Comparison of ENCODE assay signal across 15 mouse cellular contexts in genomic region chr5:24124175-24124574, GRCm38 (mm10). TPM values are rescaled to one million over a fixed set of nuclear protein-coding genes. Genes with fewer than 3 reads are reported as not detected.
DNase-seq lines count a peak whose midpoint lies in the region; ATAC-seq and TF ChIP-seq lines count a peak whose summit lies in the region.
"Had no signal": no experiment of that assay in that cellular context is flagged by ENCODE, and none has a peak within 500 bp of the region (broad histone marks: within the 10 kb centered on the region; RNA-seq: fewer than 3 reads in every experiment).

No protein-coding gene starts in this region.

- no peaks in the 10 kb centered on the region for H3K27me3 ChIP-seq in heart, adult 2 months (ENCODE audit: control insufficient read depth, insufficient read depth, low read length)
- no peaks in the 10 kb centered on the region for H3K27me3 ChIP-seq in neural tube, embryonic 12.5 days (replicated peaks)
- H3K27me3 ChIP-seq in hindbrain, embryonic 15.5 days: no peaks in the 10 kb centered on the region
- no peaks in the 10 kb centered on the region for H3K27me3 ChIP-seq in lung, postnatal 0 days (replicated peaks; ENCODE audit: insufficient read depth, low read length)
- H3K27me3 ChIP-seq: embryonic facial prominence, embryonic 15.5 days; liver, embryonic 12.5 days had no signal

- no peaks in the 10 kb centered on the region for H3K9me3 ChIP-seq in neural tube, embryonic 12.5 days
- no peaks in the 10 kb centered on the region for H3K9me3 ChIP-seq in hindbrain, embryonic 15.5 days
- no peaks in the 10 kb centered on the region for H3K9me3 ChIP-seq in lung, postnatal 0 days (ENCODE audit: low read length)
- H3K9me3 ChIP-seq: embryonic facial prominence, embryonic 15.5 days; liver, embryonic 12.5 days had no signal

- H3K4me3 ChIP-seq in heart, adult 2 months: no peak overlapping the region
- no peak overlapping the region for H3K4me3 ChIP-seq in neural tube, embryonic 12.5 days
- H3K4me3 ChIP-seq in hindbrain, embryonic 15.5 days: no peak overlapping the region
- H3K4me3 ChIP-seq in lung, postnatal 0 days (ENCODE audit: low read depth, low read length): no peak overlapping the region
- H3K4me3 ChIP-seq: embryonic facial prominence, embryonic 15.5 days; liver, embryonic 12.5 days had no signal

- peaks cover 2% of the 10 kb centered on the region for H3K4me1 ChIP-seq in heart, adult 2 months (ENCODE audit: control insufficient read depth, insufficient read depth, low read length)
- peaks cover 15% of the 10 kb centered on the region for H3K4me1 ChIP-seq in neural tube, embryonic 12.5 days
- H3K4me1 ChIP-seq in hindbrain, embryonic 15.5 days (replicated peaks): peaks cover 11% of the 10 kb centered on the region
- no peaks in the 10 kb centered on the region for H3K4me1 ChIP-seq in lung, postnatal 0 days (ENCODE audit: insufficient read depth, low read depth, low read length)
- H3K4me1 ChIP-seq: embryonic facial prominence, embryonic 15.5 days; liver, embryonic 12.5 days had no signal

- WGBS in heart, adult 2 months: 95% methylated on average over 1 of the region's 1 CpGs
- WGBS in neural tube, embryonic 12.5 days: 68% methylated on average over 1 of the region's 1 CpGs
- WGBS in hindbrain, embryonic 15.5 days: 59% methylated on average over 1 of the region's 1 CpGs
- 92% methylated on average over 1 of the region's 1 CpGs for WGBS in lung, postnatal 0 days

- H3K36me3 ChIP-seq in heart, adult 2 months (ENCODE audit: control insufficient read depth, insufficient read depth, low read length): peaks cover 7% of the 10 kb centered on the region
- H3K36me3 ChIP-seq in neural tube, embryonic 12.5 days: no peaks in the 10 kb centered on the region; the same call in 1 of the 2 replicates
- peaks cover 9% of the 10 kb centered on the region; the same call in 1 of the 2 replicates for H3K36me3 ChIP-seq in hindbrain, embryonic 15.5 days
- no peaks in the 10 kb centered on the region for H3K36me3 ChIP-seq in lung, postnatal 0 days (ENCODE audit: insufficient read depth, low read length)

- H3K9ac ChIP-seq in heart, adult 2 months (ENCODE audit: low read depth, low read length): no peak overlapping the region
- 0 out of 2 replicates have a peak overlapping the region, but pooled peaks have one; percentile 13 for H3K9ac ChIP-seq in neural tube, embryonic 12.5 days
- no peak overlapping the region for H3K9ac ChIP-seq in hindbrain, embryonic 15.5 days
- no peak overlapping the region for H3K9ac ChIP-seq in lung, postnatal 0 days (replicated peaks; ENCODE audit: low read depth)
- H3K9ac ChIP-seq: embryonic facial prominence, embryonic 15.5 days; liver, embryonic 12.5 days had no signal

- no peak for TF ChIP-seq CTCF in heart, adult 2 months (IDR thresholded peaks at IDR 0.05)
- TF ChIP-seq CTCF in lung, postnatal 0 days (IDR thresholded peaks at IDR 0.05): no peak

- peak; percentile 77 for ATAC-seq in neural tube, embryonic 12.5 days (ENCODE audit: low FRiP score, low read depth)
- no peak for ATAC-seq in hindbrain, embryonic 15.5 days (ENCODE audit: low FRiP score, low read depth)
- ATAC-seq in lung, postnatal 0 days: no peak
- ATAC-seq: liver, embryonic 12.5 days had no signal

- no peak for TF ChIP-seq EP300 in heart, adult 2 months (IDR thresholded peaks at IDR 0.05; ENCODE audit: insufficient read depth, low read depth, low read length)
- no peak for TF ChIP-seq EP300 in lung, postnatal 0 days (IDR thresholded peaks at IDR 0.05)

- peak overlapping the region; percentile 16; the same call in 1 of the 2 replicates for H3K4me2 ChIP-seq in neural tube, embryonic 12.5 days (replicated peaks)
- no peak overlapping the region for H3K4me2 ChIP-seq in hindbrain, embryonic 15.5 days
- no peak overlapping the region for H3K4me2 ChIP-seq in lung, postnatal 0 days (replicated peaks; ENCODE audit: low read depth, low read length)
- H3K4me2 ChIP-seq: embryonic facial prominence, embryonic 15.5 days; liver, embryonic 12.5 days had no signal

- H3K79me2 ChIP-seq in heart, adult 2 months (replicated peaks; ENCODE audit: control insufficient read depth, insufficient read depth, low read length): peaks cover 5% of the 10 kb centered on the region; the same call in 1 of the 2 replicates

- intact Hi-C loops in heart, adult 2 months (cut with DNase I): no loop called here
- intact Hi-C loops in heart, postnatal 10 days (cut with DNase I): no loop called here

- no peak for TF ChIP-seq POLR2A in heart, adult 2 months (IDR thresholded peaks at IDR 0.05; ENCODE audit: insufficient read depth, low read depth, low read length)

- H3K27ac ChIP-seq in heart, adult 2 months: peak overlapping the region; percentile 45
- peak overlapping the region; percentile 75 for H3K27ac ChIP-seq in neural tube, embryonic 12.5 days
- H3K27ac ChIP-seq in hindbrain, embryonic 15.5 days (replicated peaks): peak overlapping the region; percentile 31; the same call in 1 of the 2 replicates
- H3K27ac ChIP-seq in lung, postnatal 0 days (ENCODE audit: low read length): no peak overlapping the region
- H3K27ac ChIP-seq: embryonic facial prominence, embryonic 15.5 days; liver, embryonic 12.5 days had no signal

- DNase-seq in heart, adult 2 months: no peak
- no peak for DNase-seq in heart, postnatal 10 days
- no peak for DNase-seq in neural tube, embryonic 10.5 days (ENCODE audit: extremely low spot score, low spot score)
- DNase-seq in kidney, postnatal 25 days: no peak
- DNase-seq in lung, postnatal 0 days (ENCODE audit: low spot score): no peak
- DNase-seq in spleen, adult 12 weeks (ENCODE audit: low spot score): no peak
- DNase-seq: adrenal gland, adult 8-10 months; cerebellum, adult 11 months; gastrocnemius, postnatal 10 days; kidney, adult 2 months; thymus, postnatal 14 days had no signal

RNA-seq across cellular contexts. Expression of gene Klhl7, which starts 23.8 kb away (rescaled TPM):
- 10 to 100 TPM; 47.7 to 48.9 TPM for total RNA-seq in heart, adult 2 months (2021)
- 7.4 and 25.6 TPM in 2 replicates for polyA plus RNA-seq in heart, adult 2 months (2012; rRNA removed)
- 10 to 100 TPM; 51.7 to 54.8 TPM for total RNA-seq in heart, postnatal 10 days (2021)
- polyA plus RNA-seq in neural tube, embryonic 12.5 days (2016; fragmentation: Nextera tagmentation; extraction: Ambion mirVana): 109 and 113 TPM in 2 replicates
- 129 and 133 TPM in 2 replicates for polyA plus RNA-seq in hindbrain, embryonic 15.5 days (2015; fragmentation: Nextera tagmentation; extraction: Ambion mirVana)
- 22.6 and 26.6 TPM in 2 replicates for polyA plus RNA-seq in lung, postnatal 0 days (2015; fragmentation: Nextera tagmentation; extraction: Ambion mirVana)

RNA-seq across cellular contexts. Expression of gene Nupl2, which starts 40.6 kb away (rescaled TPM):
- 1 to 10 TPM; 7.4 to 7.6 TPM for total RNA-seq in heart, adult 2 months (2021)
- 5.8 and 7.3 TPM in 2 replicates for polyA plus RNA-seq in heart, adult 2 months (2012; rRNA removed)
- total RNA-seq in heart, postnatal 10 days (2021): 10 to 100 TPM in 1 of 2 experiments, 1 to 10 TPM in 1; 9.1 to 10.7 TPM
- 19.4 and 20.7 TPM in 2 replicates for polyA plus RNA-seq in neural tube, embryonic 12.5 days (2016; fragmentation: Nextera tagmentation; extraction: Ambion mirVana)
- 12.8 and 13.8 TPM in 2 replicates for polyA plus RNA-seq in hindbrain, embryonic 15.5 days (2015; fragmentation: Nextera tagmentation; extraction: Ambion mirVana)
- polyA plus RNA-seq in lung, postnatal 0 days (2015; fragmentation: Nextera tagmentation; extraction: Ambion mirVana): 7.7 and 8.0 TPM in 2 replicates
